Mouse (Mus musculus): ENCODE results near the gene Fchsd2.

The Fchsd2 gene

GRCm38 (mm10) chr7:101282721-101283120 lies 190.1 kb downstream of the Fchsd2 start:
- DNase-seq (ENCODE audit: extremely low read depth, low read depth, low spot score), result no peak

- DNase-seq (ENCODE audit: extremely low read depth, low read depth, low spot score), result no peak
Measured at GRCm38 (mm10) chr7:101284504-101284903, 191.8 kb downstream of the Fchsd2 start.

GRCm38 (mm10) chr7:101286891-101287290 lies 194.2 kb downstream of the Fchsd2 start:
- DNase-seq (ENCODE audit: extremely low read depth, low read depth, low spot score), result no peak

GRCm38 (mm10) chr7:101287820-101288219 lies 195.2 kb downstream of the Fchsd2 start:
- DNase-seq (ENCODE audit: extremely low read depth, low read depth, low spot score), result no peak

- no peak for DNase-seq (ENCODE audit: extremely low read depth, low read depth, low spot score)
Measured at GRCm38 (mm10) chr7:101288436-101288835, 195.8 kb downstream of the Fchsd2 start.

- DNase-seq (ENCODE audit: extremely low read depth, low read depth, low spot score), result no peak
Measured at GRCm38 (mm10) chr7:101290401-101290800, 197.7 kb downstream of the Fchsd2 start.

GRCm38 (mm10) chr7:101291211-101291610 lies 198.5 kb downstream of the Fchsd2 start:
- DNase-seq (ENCODE audit: extremely low read depth, low read depth, low spot score), result no peak

GRCm38 (mm10) chr7:101291641-101292040 lies 199.0 kb downstream of the Fchsd2 start:
- no peak for DNase-seq (ENCODE audit: extremely low read depth, low read depth, low spot score)

- DNase-seq (ENCODE audit: extremely low read depth, low read depth, low spot score), result no peak
Measured at GRCm38 (mm10) chr7:101292086-101292485, 199.4 kb downstream of the Fchsd2 start.

- DNase-seq (ENCODE audit: extremely low read depth, low read depth, low spot score), result no peak
Measured at GRCm38 (mm10) chr7:101292696-101293095, 200.0 kb downstream of the Fchsd2 start.

GRCm38 (mm10) chr7:101293138-101293537 lies 200.5 kb downstream of the Fchsd2 start:
- no peak for DNase-seq (ENCODE audit: extremely low read depth, low read depth, low spot score)

GRCm38 (mm10) chr7:101293611-101294010 lies 200.9 kb downstream of the Fchsd2 start:
- no peak for DNase-seq (ENCODE audit: extremely low read depth, low read depth, low spot score)

GRCm38 (mm10) chr7:101295438-101295837 lies 202.8 kb downstream of the Fchsd2 start:
- no peak for DNase-seq (ENCODE audit: extremely low read depth, low read depth, low spot score)

- no peak for DNase-seq (ENCODE audit: extremely low read depth, low read depth, low spot score)
Measured at GRCm38 (mm10) chr7:101296252-101297022, 203.8 kb downstream of the Fchsd2 start.

GRCm38 (mm10) chr7:101297023-101297405 lies 204.4 kb downstream of the Fchsd2 start:
- no peak for DNase-seq (ENCODE audit: extremely low read depth, low read depth, low spot score)

- DNase-seq (ENCODE audit: extremely low read depth, low read depth, low spot score), result no peak
Measured at GRCm38 (mm10) chr7:101298375-101298774, 205.7 kb downstream of the Fchsd2 start.

- DNase-seq (ENCODE audit: extremely low read depth, low read depth, low spot score), result no peak
Measured at GRCm38 (mm10) chr7:101301361-101301880, 208.8 kb downstream of the Fchsd2 start.

- DNase-seq (ENCODE audit: extremely low read depth, low read depth, low spot score), result peak; percentile 63
Measured at GRCm38 (mm10) chr7:101301881-101302456, 209.3 kb downstream of the Fchsd2 start, which contains the start of gene Atg16l2. Gene Atg16l2 (minus strand): TSS chr7:101302251.

GRCm38 (mm10) chr7:101302691-101303090 lies 210.0 kb downstream of the Fchsd2 start:
- no peak for DNase-seq (ENCODE audit: extremely low read depth, low read depth, low spot score)

- DNase-seq (ENCODE audit: extremely low read depth, low read depth, low spot score), result no peak
Measured at GRCm38 (mm10) chr7:101306841-101307240, 214.2 kb downstream of the Fchsd2 start.

GRCm38 (mm10) chr7:101309985-101310326 lies 217.3 kb downstream of the Fchsd2 start:
- no peak for DNase-seq (ENCODE audit: extremely low read depth, low read depth, low spot score)

GRCm38 (mm10) chr7:101310327-101311028 lies 217.8 kb downstream of the Fchsd2 start:
- peak; percentile 83 for DNase-seq (ENCODE audit: extremely low read depth, low read depth, low spot score)

Data from fat pad, adult 2 months (tissue).